In the genomic region with DNA sequence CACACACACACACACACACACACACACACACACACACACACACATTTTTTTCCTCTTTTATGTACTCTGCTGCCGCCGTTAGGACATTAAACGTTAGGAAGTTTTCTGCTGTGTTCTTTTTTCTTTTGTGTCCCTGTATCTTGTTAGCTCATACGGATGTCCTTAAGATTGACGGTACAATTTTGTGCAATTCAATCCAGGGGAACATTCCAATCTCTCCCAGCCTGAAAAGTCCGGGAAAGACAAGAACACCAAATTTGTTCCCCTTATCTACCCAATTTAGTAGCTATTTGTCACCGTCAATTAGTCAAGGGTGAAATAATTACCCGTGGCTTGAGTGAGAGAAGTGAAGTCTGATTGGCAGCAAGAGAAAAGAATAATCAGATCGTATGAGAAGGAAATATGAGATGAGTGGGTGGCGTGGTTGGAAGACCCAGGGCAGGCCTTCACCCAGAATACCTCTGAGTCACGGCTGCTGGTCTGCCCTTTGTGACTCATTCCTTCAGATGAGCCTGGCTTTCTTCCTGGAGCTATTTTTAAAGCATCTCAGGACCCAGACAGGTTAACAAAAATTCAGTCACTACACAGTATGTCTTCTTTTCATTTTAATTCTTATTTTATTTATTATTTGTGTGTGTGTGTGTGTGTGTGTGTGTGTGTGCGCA, we compare ENCODE assay signal across 11 mouse cellular contexts.
A peak's percentile ranks its signal among the peaks of the same experiment; 100 is the strongest.
DNase-seq lines count a peak whose midpoint lies in the region.
"Had no signal": no experiment of that assay in that cellular context is flagged by ENCODE, and none has a peak within 500 bp of the region (broad histone marks: within the 10 kb centered on the region; RNA-seq: fewer than 3 reads in every experiment).

No protein-coding gene starts in this region.

- DNase-seq in heart, adult 9 months (ENCODE audit: low spot score in 2 of 2) = peak; percentile 2 to 8
- no peak for DNase-seq in heart, postnatal 25 days (ENCODE audit: low spot score)
- peak; percentile 8 for DNase-seq in right cerebral cortex, adult 18-20 months
- no peak for DNase-seq in right cerebral cortex, adult 2 months (ENCODE audit: low spot score in 2 of 2)
- DNase-seq in adrenal gland, postnatal 36 days = peak; percentile 60 to 69
- DNase-seq in retina, postnatal 1 day = peak; percentile 5
- no peak for DNase-seq in left cerebral cortex, postnatal 36 days (ENCODE audit: low spot score in 2 of 2)
- DNase-seq in thymus, postnatal 4 days = no peak
- DNase-seq: liver; right cerebral cortex, postnatal 4 days; thymus, adult 2 months had no signal

- intact Hi-C loops in heart, postnatal 25 days (cut with DNase I) = no loop called here
- intact Hi-C loops in left cerebral cortex, postnatal 36 days (cut with DNase I) = no loop called here

Comparison
In these comparisons a context has a peak if more than half of its experiments do, and no peak if none do; other contexts are left out.
1. DNase-seq: peak in heart, adult 9 months (2 of 2), right cerebral cortex, adult 18-20 months (single experiment), adrenal gland, postnatal 36 days (2 of 2) and retina, postnatal 1 day (single experiment); none in heart, postnatal 25 days (single experiment), right cerebral cortex, adult 2 months (0 of 2), left cerebral cortex, postnatal 36 days (0 of 2) and thymus, postnatal 4 days (single experiment).